Mouse (Mus musculus) hindbrain, postnatal 0 days (tissue): Measurements from ENCODE around the gene Celf1. TPM values are rescaled to one million over a fixed set of nuclear protein-coding genes. Genes with fewer than 3 reads are reported as not detected.
"Not testable (repeated sequence)": the region's sequence is repeated elsewhere in the genome, so short reads cannot be mapped to it uniquely, and the experiment has no call there.

Source experiments
- ATAC-seq: fragments of 200-750 bp; cut with Nextera tagmentation; 2 replicates; pipeline ENCODE4 v1.8.0; 2017; ENCODE audit warnings: mild to moderate bottlenecking, moderate TSS enrichment, moderate library complexity
- DNase-seq: peaks from one replicate; pipeline ENCODE4 v3.0.0-alpha.2; 2015; ENCODE audit warnings: low spot score
- H3K27ac ChIP-seq: fragments of 300-500 bp; sonication (generic); 2 replicates; pipeline ENCODE4 v1.5.1; 2014; ENCODE audit warnings: mild to moderate bottlenecking
- H3K27me3 ChIP-seq: fragments of 300-500 bp; sonication (generic); 2 replicates; pipeline ENCODE4 v1.6.1; 2014; ENCODE audit warnings: low read length, mixed read lengths; ENCODE audit not compliant: insufficient read depth
- H3K36me3 ChIP-seq: fragments of 300-500 bp; sonication (generic); 2 replicates; pipeline ENCODE4 v1.6.1; 2014; ENCODE audit warnings: low read length, mixed read lengths; ENCODE audit not compliant: insufficient read depth
- H3K4me1 ChIP-seq: fragments of 300-500 bp; sonication (generic); 2 replicates; pipeline ENCODE4 v1.6.1; 2014; ENCODE audit warnings: antibody characterized with exemption, low read length, mixed read lengths; ENCODE audit not compliant: insufficient read depth
- H3K4me2 ChIP-seq: fragments of 300-500 bp; sonication (generic); 2 replicates; pipeline ENCODE4 v1.6.1; 2014; ENCODE audit warnings: low read depth, mild to moderate bottlenecking, low read length, moderate library complexity, mixed read lengths
- H3K4me3 ChIP-seq: fragments of 300-500 bp; sonication (generic); 2 replicates; pipeline ENCODE4 v1.5.1; 2014; ENCODE audit warnings: low read length
- H3K9ac ChIP-seq: fragments of 300-500 bp; sonication (generic); replicated peaks from 2 replicates; pipeline ENCODE4 v1.6.1; 2014; ENCODE audit warnings: mild to moderate bottlenecking, low read length, moderate library complexity, mixed read lengths
- H3K9me3 ChIP-seq: fragments of 300-500 bp; sonication (generic); 2 replicates; pipeline ENCODE4 v1.6.1; 2016; ENCODE audit warnings: low read length, mixed read lengths
- CTCF ChIP-seq: IDR thresholded peaks from 2 replicates; pipeline ENCODE4 v1.5.1; 2016; ENCODE audit warnings: antibody characterized with exemption, control low read depth, low read depth
- WGBS: fragments of 180-500 bp; shearing (Covaris S2); extraction: QIAGEN DNeasy Blood & Tissue Kit; methylation state at CpG from one replicate; pipeline ENCODE4 v1.1.7; 2014; 5-methylcytosine and 5-hydroxymethylcytosine counted together
- polyA plus RNA-seq: library from polyadenylated mRNA; unstranded; fragments of >200 nt; fragmentation: Nextera tagmentation; extraction: Ambion mirVana; gene quantifications from 2 replicates; pipeline ENCODE4 v1.2.1, GENCODE M21; 2015
- total RNA-seq: library from RNA; depleted of rRNA; stranded (reverse); fragments of >200 nt; gene quantifications from 2 replicates; pipeline ENCODE4 v1.2.3, GENCODE M21; 2014; rRNA removed

The Celf1 gene
- total RNA-seq (67.0 and 68.6 TPM in 2 replicates), polyA plus RNA-seq (59.6 and 63.1 TPM in 2 replicates)

- Histone ChIP-seq H3K27ac (peak within 1 kb of the TSS; percentile 95), H3K4me2 (peak within 1 kb of the TSS; percentile 79), H3K9me3 (no peaks in the 10 kb centered on the region), H3K36me3 (no peaks in the 10 kb centered on the region), H3K27me3 (no peaks in the 10 kb centered on the region), H3K4me1 (peaks cover 14% of the 10 kb centered on the region), H3K4me3 (peak within 1 kb of the TSS; percentile 99), H3K9ac (peak within 1 kb of the TSS; percentile 97)
- DNase-seq (peak; percentile 97), ATAC-seq (peak; percentile 97)
- under 1% methylated on average over 65 of the region's 113 CpGs for WGBS
- peak; percentile 55 for TF ChIP-seq CTCF
Observed at GRCm38 (mm10) chr2:90940233-90941229, at the start of gene Celf1. TSS of gene Celf1 (plus strand) at chr2:90940382.

- no peak for DNase-seq
- WGBS, result 90% methylated on average over 6 of the region's 6 CpGs
- Histone ChIP-seq H3K9me3 (no peaks in the 10 kb centered on the region), H3K27ac (no peak overlapping the region), H3K4me1 (peaks cover 10% of the 10 kb centered on the region; the same call in 1 of the 2 replicates), H3K9ac (no peak overlapping the region), H3K4me3 (no peak overlapping the region), H3K4me2 (no peak overlapping the region), H3K27me3 (no peaks in the 10 kb centered on the region), H3K36me3 (peaks cover 8% of the 10 kb centered on the region)
- ATAC-seq, result no peak
- no peak for TF ChIP-seq CTCF
Observed at GRCm38 (mm10) chr2:90893673-90894298, 46.4 kb upstream of the Celf1 start.

DNA sequence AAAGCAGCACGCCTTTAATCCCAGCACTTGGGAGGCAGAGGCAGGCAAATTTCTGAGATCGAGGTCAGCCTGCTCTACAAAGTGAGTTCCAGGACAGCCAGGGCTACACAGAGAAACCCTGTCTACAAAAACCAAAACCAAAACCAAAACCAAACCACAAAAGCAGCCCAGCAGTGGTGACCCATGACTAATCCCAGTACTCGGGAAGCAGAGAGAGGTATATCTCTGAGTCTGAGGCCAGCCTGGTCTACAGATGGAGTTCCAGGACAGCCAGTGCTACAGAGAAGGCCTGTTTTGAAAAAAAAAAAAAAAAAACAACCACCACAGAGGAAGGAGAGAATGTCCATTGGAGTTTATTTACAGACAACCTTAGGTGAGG is 45.9 kb upstream of the Celf1 start:
- H3K4me2 ChIP-seq, DNase-seq, H3K27me3 ChIP-seq, H3K9ac ChIP-seq, H3K27ac ChIP-seq, H3K9me3 ChIP-seq, H3K4me3 ChIP-seq, ATAC-seq, H3K4me1 ChIP-seq: not testable (repeated sequence)
- WGBS, result 86% methylated on average over 3 of the region's 3 CpGs
- peaks cover 12% of the 10 kb centered on the region for H3K36me3 ChIP-seq

- no peak for ATAC-seq
- Histone ChIP-seq H3K4me2 (peak overlapping the region; percentile 74), H3K4me3 (peak overlapping the region; percentile 80), H3K9me3 (no peaks in the 10 kb centered on the region), H3K27me3 (no peaks in the 10 kb centered on the region), H3K4me1 (peaks cover 14% of the 10 kb centered on the region; the same call in 1 of the 2 replicates), H3K9ac (peak overlapping the region; percentile 87), H3K36me3 (peaks cover 13% of the 10 kb centered on the region), H3K27ac (peak overlapping the region; percentile 97; the same call in 1 of the 2 replicates)
- TF ChIP-seq CTCF, result no peak
- DNase-seq, result no peak
- WGBS, result 91% methylated on average over 2 of the region's 2 CpGs
Observed at GRCm38 (mm10) chr2:90903398-90903797, 36.8 kb upstream of the Celf1 start.

GRCm38 (mm10) chr2:90904076-90904855 is 35.9 kb upstream of the Celf1 start, which contains the start of the genes Kbtbd4 and Ndufs3:
TSS of gene Kbtbd4 (plus strand) at chr2:90904740.
TSS of gene Ndufs3 (minus strand) at chr2:90904827.
- H3K4me3 ChIP-seq, result peak within 1 kb of the TSS; percentile 80
- WGBS, result under 1% methylated on average over 42 of the region's 43 CpGs
- ATAC-seq (peak; percentile 95), DNase-seq (peak; percentile 96)
- no peaks in the 10 kb centered on the region for H3K9me3 ChIP-seq
- H3K9ac ChIP-seq, result peak within 1 kb of the TSS; percentile 87
- TF ChIP-seq CTCF, result 0 out of 2 replicates have a peak, but pooled peaks have one; percentile 2
- H3K36me3 ChIP-seq, result peaks cover 13% of the 10 kb centered on the region
- peak within 1 kb of the TSS; percentile 74 for H3K4me2 ChIP-seq
- peaks cover 14% of the 10 kb centered on the region; the same call in 1 of the 2 replicates for H3K4me1 ChIP-seq
- peak within 1 kb of the TSS; percentile 97 for H3K27ac ChIP-seq
- no peaks in the 10 kb centered on the region for H3K27me3 ChIP-seq

DNA sequence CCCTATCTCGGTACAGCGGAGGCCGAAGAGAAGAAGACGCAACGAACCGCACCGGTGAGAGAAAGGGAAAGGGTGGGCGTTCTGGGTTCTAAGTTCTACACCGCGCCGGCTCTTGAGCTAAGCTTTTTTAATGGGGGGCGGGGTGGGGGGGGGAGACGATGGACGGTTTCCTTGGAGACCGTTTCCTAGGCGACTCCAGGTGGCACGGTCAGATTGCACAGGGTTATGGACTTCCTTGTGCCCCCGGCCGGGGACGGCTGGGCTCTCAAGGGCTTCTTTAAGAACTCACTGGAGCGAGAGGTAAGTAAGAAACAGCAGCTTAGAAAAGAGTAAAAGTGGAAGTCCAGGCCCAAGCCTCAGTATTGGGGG is 35.3 kb upstream of the Celf1 start:
- ATAC-seq (peak; percentile 84), DNase-seq (peak; percentile 54)
- Histone ChIP-seq H3K9ac (peak overlapping the region; percentile 87), H3K4me1 (peaks cover 14% of the 10 kb centered on the region; the same call in 1 of the 2 replicates), H3K27me3 (no peaks in the 10 kb centered on the region), H3K4me3 (peak overlapping the region; percentile 80), H3K9me3 (no peaks in the 10 kb centered on the region), H3K27ac (peak overlapping the region; percentile 97), H3K4me2 (peak overlapping the region; percentile 74), H3K36me3 (peaks cover 19% of the 10 kb centered on the region)
- WGBS, result under 1% methylated on average over 21 of the region's 21 CpGs
- TF ChIP-seq CTCF, result no peak
